Mouse (Mus musculus) stomach, adult 2 months (tissue): ENCODE data around the gene Dexi. TPM values are rescaled to one million over a fixed set of nuclear protein-coding genes. Genes with fewer than 3 reads are reported as not detected.

ENCODE experiments used
- polyA plus RNA-seq: library from polyadenylated mRNA; depleted of rRNA; stranded (reverse); fragments of >200 nt; gene quantifications from 2 replicates; pipeline ENCODE4 v1.2.3, GENCODE M21; 2012; rRNA removed

The Dexi gene
- 44.1 and 84.4 TPM in 2 replicates for polyA plus RNA-seq

GRCm38 (mm10) chr16:10542698-10543365 lies at the start of gene Dexi:
TSS of gene Dexi (minus strand) at chr16:10543054.

GRCm38 (mm10) chr16:10544995-10545622 lies 2.3 kb upstream of the Dexi start, which contains the start of gene Clec16a:
TSS of gene Clec16a (plus strand) at chr16:10545339.

GRCm38 (mm10) chr16:10479857-10480256 lies 63.0 kb downstream of the Dexi start, which contains the start of gene Ciita:
TSS of gene Ciita (plus strand) at chr16:10480059.

Other genes starting within 250 kb of the Dexi start
- 32.6 and 37.6 TPM in 2 replicates for gene Emp2, start 229.1 kb downstream of the Dexi start, polyA plus RNA-seq
- 0.35 TPM in 2 replicates for gene Tekt5, start 147.6 kb downstream of the Dexi start, polyA plus RNA-seq
- gene Nubp1, start 131.1 kb downstream of the Dexi start, polyA plus RNA-seq, result 8.1 and 8.6 TPM in 2 replicates
- 0.44 and 0.62 TPM in 2 replicates for gene Tvp23a, start 95.7 kb downstream of the Dexi start, polyA plus RNA-seq
- gene Ciita, start 63.0 kb downstream of the Dexi start, polyA plus RNA-seq, result 1.1 TPM in 2 replicates
- gene Clec16a, start 2.3 kb upstream of the Dexi start, polyA plus RNA-seq, result 4.4 and 4.7 TPM in 2 replicates
- 8.8 and 18.5 TPM in 2 replicates for gene Socs1, start 242.5 kb upstream of the Dexi start, polyA plus RNA-seq
- gene Tnp2, start 245.6 kb upstream of the Dexi start, polyA plus RNA-seq, result not detected in 2 replicates
- not detected in 2 replicates for gene Prm3, start 247.9 kb upstream of the Dexi start, polyA plus RNA-seq